Mouse (Mus musculus): Measurements from ENCODE around the gene Tpbpb. TPM values are rescaled to one million over a fixed set of nuclear protein-coding genes. Genes with fewer than 3 reads are reported as not detected.
A peak's percentile ranks its signal among the peaks of the same experiment; 100 is the strongest.
"Not testable (repeated sequence)": the region's sequence is repeated elsewhere in the genome, so short reads cannot be mapped to it uniquely, and the experiment has no call there.

Tpbpb gene
- not detected in 2 replicates for polyA plus RNA-seq (2015; fragmentation: Nextera tagmentation; extraction: Ambion mirVana)

- not testable (repeated sequence) for H3K9me3 ChIP-seq (replicated peaks; ENCODE audit: control insufficient read depth, low read length); ATAC-seq (ENCODE audit: low read depth); H3K36me3 ChIP-seq (ENCODE audit: control insufficient read depth, insufficient read depth); H3K27ac ChIP-seq (ENCODE audit: low read length); H3K4me2 ChIP-seq (ENCODE audit: low read depth, low read length); H3K27me3 ChIP-seq (ENCODE audit: control insufficient read depth, insufficient read depth, low read depth, low read length); H3K9ac ChIP-seq (ENCODE audit: low read depth, low read length); H3K4me1 ChIP-seq (ENCODE audit: control insufficient read depth, low read depth, low read length); H3K4me3 ChIP-seq (ENCODE audit: low read depth, low read length)
- WGBS (ENCODE audit: insufficient replicate concordance), result 65% methylated on average over 2 of the region's 2 CpGs
Observed at GRCm38 (mm10) chr13:60904780-60905179, at the start of gene Tpbpb. Gene Tpbpb (minus strand): TSS chr13:60904880.

- H3K4me3 ChIP-seq (ENCODE audit: low read depth, low read length); H3K36me3 ChIP-seq (ENCODE audit: control insufficient read depth, insufficient read depth); H3K27ac ChIP-seq (ENCODE audit: low read length); H3K4me1 ChIP-seq (ENCODE audit: control insufficient read depth, low read depth, low read length); H3K9me3 ChIP-seq (replicated peaks; ENCODE audit: control insufficient read depth, low read length); ATAC-seq (ENCODE audit: low read depth); H3K27me3 ChIP-seq (ENCODE audit: control insufficient read depth, insufficient read depth, low read depth, low read length); H3K4me2 ChIP-seq (ENCODE audit: low read depth, low read length); H3K9ac ChIP-seq (ENCODE audit: low read depth, low read length): not testable (repeated sequence)
- 50% methylated on average over 3 of the region's 3 CpGs for WGBS (ENCODE audit: insufficient replicate concordance)
Observed at GRCm38 (mm10) chr13:60941884-60942283, 37.2 kb upstream of the Tpbpb start, which contains the start of gene Tpbpa. Gene Tpbpa (minus strand): TSS chr13:60941984.

- peak; percentile 82 for ATAC-seq (ENCODE audit: low read depth)
- Histone ChIP-seq H3K4me1 (ENCODE audit: control insufficient read depth, low read depth, low read length) (no peaks in the 10 kb centered on the region), H3K4me2 (ENCODE audit: low read depth, low read length) (no peak within 1 kb of the TSS), H3K27me3 (ENCODE audit: control insufficient read depth, insufficient read depth, low read depth, low read length) (no peaks in the 10 kb centered on the region), H3K4me3 (ENCODE audit: low read depth, low read length) (no peak within 1 kb of the TSS), H3K9ac (ENCODE audit: low read depth, low read length) (no peak within 1 kb of the TSS), H3K9me3 (replicated peaks; ENCODE audit: control insufficient read depth, low read length) (no peaks in the 10 kb centered on the region), H3K36me3 (ENCODE audit: control insufficient read depth, insufficient read depth) (no peaks in the 10 kb centered on the region), H3K27ac (ENCODE audit: low read length) (no peak within 1 kb of the TSS)
- 11% methylated on average over 5 of the region's 5 CpGs for WGBS (ENCODE audit: insufficient replicate concordance)
Observed at GRCm38 (mm10) chr13:60936500-60936901, 31.8 kb upstream of the Tpbpb start, which contains the start of the genes Gm49391 and Ctla2a. Gene Gm49391 (minus strand): TSS chr13:60936571. Gene Ctla2a (minus strand): TSS chr13:60936625.

- not testable (repeated sequence) for H3K36me3 ChIP-seq (ENCODE audit: control insufficient read depth, insufficient read depth); H3K27me3 ChIP-seq (ENCODE audit: control insufficient read depth, insufficient read depth, low read depth, low read length); H3K9me3 ChIP-seq (replicated peaks; ENCODE audit: control insufficient read depth, low read length); H3K4me2 ChIP-seq (ENCODE audit: low read depth, low read length); ATAC-seq (ENCODE audit: low read depth); H3K9ac ChIP-seq (ENCODE audit: low read depth, low read length); H3K27ac ChIP-seq (ENCODE audit: low read length); H3K4me3 ChIP-seq (ENCODE audit: low read depth, low read length); H3K4me1 ChIP-seq (ENCODE audit: control insufficient read depth, low read depth, low read length)
- 51% methylated on average over 2 of the region's 2 CpGs for WGBS (ENCODE audit: insufficient replicate concordance)
Observed at GRCm38 (mm10) chr13:60935490-60935889, 30.8 kb upstream of the Tpbpb start, which contains the start of gene Gm49393. Gene Gm49393 (minus strand): TSS chr13:60935590.

- no peaks in the 10 kb centered on the region for H3K4me1 ChIP-seq (ENCODE audit: control insufficient read depth, low read depth, low read length)
- no peaks in the 10 kb centered on the region for H3K9me3 ChIP-seq (replicated peaks; ENCODE audit: control insufficient read depth, low read length)
- no peak within 1 kb of the TSS for H3K27ac ChIP-seq (ENCODE audit: low read length)
- no peak within 1 kb of the TSS for H3K4me2 ChIP-seq (ENCODE audit: low read depth, low read length)
- no peak within 1 kb of the TSS for H3K9ac ChIP-seq (ENCODE audit: low read depth, low read length)
- H3K4me3 ChIP-seq (ENCODE audit: low read depth, low read length), result no peak within 1 kb of the TSS
- ATAC-seq (ENCODE audit: low read depth), result peak; percentile 85
- no peaks in the 10 kb centered on the region for H3K36me3 ChIP-seq (ENCODE audit: control insufficient read depth, insufficient read depth)
- no peaks in the 10 kb centered on the region for H3K27me3 ChIP-seq (ENCODE audit: control insufficient read depth, insufficient read depth, low read depth, low read length)
- WGBS (ENCODE audit: insufficient replicate concordance), result 23% methylated on average over 3 of the region's 3 CpGs
Observed at GRCm38 (mm10) chr13:60897328-60897727, 7.4 kb downstream of the Tpbpb start, which contains the start of gene Ctla2b. Gene Ctla2b (minus strand): TSS chr13:60897447.

GRCm38 (mm10) chr13:60896794-60897193 is 7.9 kb downstream of the Tpbpb start, which contains the start of gene Gm49392:
Gene Gm49392 (minus strand): TSS chr13:60896894.
- not testable (repeated sequence) for H3K4me3 ChIP-seq (ENCODE audit: low read depth, low read length); H3K27ac ChIP-seq (ENCODE audit: low read length); H3K4me2 ChIP-seq (ENCODE audit: low read depth, low read length); H3K9me3 ChIP-seq (replicated peaks; ENCODE audit: control insufficient read depth, low read length); ATAC-seq (ENCODE audit: low read depth); H3K4me1 ChIP-seq (ENCODE audit: control insufficient read depth, low read depth, low read length); H3K36me3 ChIP-seq (ENCODE audit: control insufficient read depth, insufficient read depth); H3K9ac ChIP-seq (ENCODE audit: low read depth, low read length); H3K27me3 ChIP-seq (ENCODE audit: control insufficient read depth, insufficient read depth, low read depth, low read length)
- WGBS (ENCODE audit: insufficient replicate concordance), result 91% methylated on average over 6 of the region's 8 CpGs

- Histone ChIP-seq H3K4me1 (ENCODE audit: control insufficient read depth, low read depth, low read length) (no peaks in the 10 kb centered on the region), H3K9me3 (replicated peaks; ENCODE audit: control insufficient read depth, low read length) (no peaks in the 10 kb centered on the region), H3K4me3 (ENCODE audit: low read depth, low read length) (no peak overlapping the region), H3K36me3 (ENCODE audit: control insufficient read depth, insufficient read depth) (no peaks in the 10 kb centered on the region), H3K4me2 (ENCODE audit: low read depth, low read length) (no peak overlapping the region), H3K27ac (ENCODE audit: low read length) (no peak overlapping the region), H3K27me3 (ENCODE audit: control insufficient read depth, insufficient read depth, low read depth, low read length) (no peaks in the 10 kb centered on the region), H3K9ac (ENCODE audit: low read depth, low read length) (no peak overlapping the region)
- no peak for ATAC-seq (ENCODE audit: low read depth)
Observed at GRCm38 (mm10) chr13:60895406-60896160, 9.1 kb downstream of the Tpbpb start.

GRCm38 (mm10) chr13:60892301-60892700 is 12.4 kb downstream of the Tpbpb start:
- H3K9ac ChIP-seq (ENCODE audit: low read depth, low read length), result no peak overlapping the region
- H3K36me3 ChIP-seq (ENCODE audit: control insufficient read depth, insufficient read depth), result no peaks in the 10 kb centered on the region
- no peak overlapping the region for H3K4me3 ChIP-seq (ENCODE audit: low read depth, low read length)
- no peaks in the 10 kb centered on the region for H3K9me3 ChIP-seq (replicated peaks; ENCODE audit: control insufficient read depth, low read length)
- H3K4me2 ChIP-seq (ENCODE audit: low read depth, low read length), result no peak overlapping the region
- ATAC-seq (ENCODE audit: low read depth), result peak; percentile 27; the same call in 1 of the 2 replicates
- H3K27ac ChIP-seq (ENCODE audit: low read length), result no peak overlapping the region
- no peaks in the 10 kb centered on the region for H3K4me1 ChIP-seq (ENCODE audit: control insufficient read depth, low read depth, low read length)
- H3K27me3 ChIP-seq (ENCODE audit: control insufficient read depth, insufficient read depth, low read depth, low read length), result no peaks in the 10 kb centered on the region
- 36% methylated on average over 1 of the region's 1 CpGs for WGBS (ENCODE audit: insufficient replicate concordance)

- ATAC-seq (ENCODE audit: low read depth), result no peak
- Histone ChIP-seq H3K9ac (ENCODE audit: low read depth, low read length) (no peak within 1 kb of the TSS), H3K9me3 (replicated peaks; ENCODE audit: control insufficient read depth, low read length) (no peaks in the 10 kb centered on the region), H3K27ac (ENCODE audit: low read length) (no peak within 1 kb of the TSS), H3K36me3 (ENCODE audit: control insufficient read depth, insufficient read depth) (no peaks in the 10 kb centered on the region), H3K4me2 (ENCODE audit: low read depth, low read length) (no peak within 1 kb of the TSS), H3K4me1 (ENCODE audit: control insufficient read depth, low read depth, low read length) (no peaks in the 10 kb centered on the region), H3K27me3 (ENCODE audit: control insufficient read depth, insufficient read depth, low read depth, low read length) (no peaks in the 10 kb centered on the region), H3K4me3 (ENCODE audit: low read depth, low read length) (no peak within 1 kb of the TSS)
- WGBS (ENCODE audit: insufficient replicate concordance), result 44% methylated on average over 1 of the region's 1 CpGs
Observed at GRCm38 (mm10) chr13:60864281-60864680, 40.4 kb downstream of the Tpbpb start, which contains the start of gene 4930486L24Rik. Gene 4930486L24Rik (minus strand): TSS chr13:60864475.

Measured in liver, embryonic 16.5 days (tissue).